Mouse (Mus musculus) lung, adult 2 months (tissue): ENCODE measurements around the gene Clic4.

Experiments used
- CTCF ChIP-seq: fragments of 200-500 bp; IDR thresholded peaks from 2 replicates; pipeline ENCODE4 v1.5.1; 2011; ENCODE audit warnings: mild to moderate bottlenecking, low read length, control low read depth; ENCODE audit not compliant: insufficient read depth
- POLR2A ChIP-seq: fragments of 200-500 bp; IDR thresholded peaks from 2 replicates; pipeline ENCODE4 v1.6.1; 2011; ENCODE audit warnings: low read depth, mild to moderate bottlenecking, control low read depth, low read length, borderline replicate concordance; ENCODE audit errors: extremely low read depth

- TF ChIP-seq CTCF (no peak), POLR2A (no peak)
Measured at GRCm38 (mm10) chr4:135267521-135267920, 5.1 kb downstream of the Clic4 start.
